Mouse (Mus musculus) myocyte (in vitro differentiated cells): ENCODE measurements around the gene Naf1.

Experiments used
- E2F4 ChIP-seq: IDR thresholded peaks from one replicate; pipeline ENCODE4 v1.6.1; 2011; ENCODE audit warnings: mild to moderate bottlenecking, control low read depth, moderate library complexity; ENCODE audit not compliant: insufficient read depth
- POLR2A ChIP-seq: IDR thresholded peaks from one replicate; pipeline ENCODE4 v1.6.1; 2011; ENCODE audit warnings: low read depth, mild to moderate bottlenecking, control low read depth, moderate library complexity; ENCODE audit not compliant: insufficient read length
- POLR2AphosphoS2 ChIP-seq: IDR thresholded peaks from one replicate; pipeline ENCODE4 v1.6.1; 2011; ENCODE audit warnings: low read depth, control low read depth; ENCODE audit not compliant: insufficient read length
- SRF ChIP-seq: IDR thresholded peaks from one replicate; pipeline ENCODE4 v1.6.1; 2011; ENCODE audit warnings: low read depth; ENCODE audit not compliant: control insufficient read depth, insufficient read length
- USF1 ChIP-seq: IDR thresholded peaks from one replicate; pipeline ENCODE4 v1.6.1; 2011; ENCODE audit warnings: low read depth, mild to moderate bottlenecking, control low read depth, moderate library complexity

DNA sequence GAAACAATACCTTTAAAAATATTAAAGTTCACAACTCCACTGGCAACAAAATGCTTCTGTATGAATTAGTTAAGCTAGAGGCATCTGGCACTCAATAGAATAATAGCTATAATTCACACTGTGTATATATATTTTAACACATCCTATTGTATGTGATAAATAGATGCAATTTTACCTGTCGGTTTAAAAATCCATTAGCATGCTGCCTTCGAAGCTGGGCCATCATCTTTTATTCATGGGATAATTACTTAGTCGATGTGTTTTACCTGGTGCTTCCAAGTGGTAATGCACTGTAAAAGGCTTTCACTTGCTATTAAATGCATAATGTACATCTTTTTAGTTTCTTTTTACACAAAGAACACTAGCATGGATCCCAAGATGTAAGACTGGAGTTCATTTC is 76.2 kb downstream of the Naf1 start:
- TF ChIP-seq E2F4, result no peak
- TF ChIP-seq SRF, result no peak
- no peak for TF ChIP-seq POLR2A
- no peak for TF ChIP-seq USF1
- no peak for TF ChIP-seq POLR2AphosphoS2
